Mouse (Mus musculus) neural tube, embryonic 13.5 days (tissue): Measurements from ENCODE around the gene C8b. TPM values are rescaled to one million over a fixed set of nuclear protein-coding genes. Genes with fewer than 3 reads are reported as not detected.

Experiments
- ATAC-seq: fragments of 200-750 bp; cut with Nextera tagmentation; 2 replicates; pipeline ENCODE4 v1.8.0; 2017; ENCODE audit warnings: low read depth, mild to moderate bottlenecking, moderate TSS enrichment, moderate library complexity
- H3K27ac ChIP-seq: fragments of 300-500 bp; sonication (generic); replicated peaks from 2 replicates; pipeline ENCODE4 v1.5.1; 2015; ENCODE audit warnings: moderate library complexity, mild to moderate bottlenecking, inconsistent platforms
- H3K27me3 ChIP-seq: fragments of 300-500 bp; sonication (generic); 2 replicates; pipeline ENCODE4 v1.6.1; 2015; ENCODE audit warnings: mild to moderate bottlenecking, inconsistent platforms
- H3K36me3 ChIP-seq: fragments of 300-500 bp; sonication (generic); 2 replicates; pipeline ENCODE4 v1.6.1; 2015; ENCODE audit warnings: mild to moderate bottlenecking, inconsistent platforms
- H3K4me1 ChIP-seq: fragments of 300-500 bp; sonication (generic); replicated peaks from 2 replicates; pipeline ENCODE4 v1.6.1; 2015; ENCODE audit warnings: inconsistent platforms
- H3K4me2 ChIP-seq: fragments of 300-500 bp; sonication (generic); 2 replicates; pipeline ENCODE4 v1.6.1; 2015; ENCODE audit warnings: inconsistent platforms, mild to moderate bottlenecking, moderate library complexity
- H3K4me3 ChIP-seq: fragments of 300-500 bp; sonication (generic); 2 replicates; pipeline ENCODE4 v1.5.1; 2015; ENCODE audit warnings: mild to moderate bottlenecking, inconsistent platforms
- H3K9ac ChIP-seq: fragments of 300-500 bp; sonication (generic); 2 replicates; pipeline ENCODE4 v1.6.1; 2015; ENCODE audit warnings: moderate library complexity, mild to moderate bottlenecking, inconsistent platforms
- H3K9me3 ChIP-seq: fragments of 300-500 bp; sonication (generic); 2 replicates; pipeline ENCODE4 v1.6.1; 2016; ENCODE audit warnings: inconsistent platforms
- WGBS: fragments of 180-500 bp; shearing (Covaris S2); methylation state at CpG from one replicate; pipeline ENCODE4 v1.1.7; 2015; 5-methylcytosine and 5-hydroxymethylcytosine counted together
- polyA plus RNA-seq: library from polyadenylated mRNA; unstranded; fragments of >200 nt; fragmentation: Nextera tagmentation; extraction: Ambion mirVana; gene quantifications from 2 replicates; pipeline ENCODE4 v1.2.1, GENCODE M21; 2015

Gene C8b
- polyA plus RNA-seq, 1 experiment from 2014 or later: not detected

DNA sequence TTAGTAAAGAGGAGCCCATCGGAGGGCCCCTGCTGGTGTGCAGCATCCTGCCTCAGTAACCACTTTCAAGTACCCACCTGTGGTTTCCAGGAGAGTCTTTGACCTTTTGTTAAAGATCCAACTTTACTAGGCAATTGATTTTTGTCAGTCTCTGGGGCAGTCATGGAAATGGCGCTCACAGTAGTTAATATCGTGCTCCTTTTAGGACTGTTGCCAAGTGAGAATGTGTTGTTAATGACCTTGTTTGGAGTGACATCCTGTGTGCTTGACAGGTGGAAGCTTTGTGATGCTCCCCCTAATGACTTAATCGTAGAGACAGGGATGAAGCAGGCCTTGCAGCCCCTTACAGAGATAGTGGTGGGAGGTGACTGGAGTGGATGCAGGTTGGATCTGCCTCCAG lies 4.2 kb downstream of the C8b start:
- Histone ChIP-seq H3K4me3 (no peak overlapping the region), H3K27me3 (no peaks in the 10 kb centered on the region), H3K9me3 (no peaks in the 10 kb centered on the region), H3K4me2 (no peak overlapping the region), H3K4me1 (no peaks in the 10 kb centered on the region), H3K9ac (no peak overlapping the region), H3K36me3 (no peaks in the 10 kb centered on the region), H3K27ac (no peak overlapping the region)
- ATAC-seq: no peak
- WGBS: 58% methylated on average over 4 of the region's 4 CpGs

DNA sequence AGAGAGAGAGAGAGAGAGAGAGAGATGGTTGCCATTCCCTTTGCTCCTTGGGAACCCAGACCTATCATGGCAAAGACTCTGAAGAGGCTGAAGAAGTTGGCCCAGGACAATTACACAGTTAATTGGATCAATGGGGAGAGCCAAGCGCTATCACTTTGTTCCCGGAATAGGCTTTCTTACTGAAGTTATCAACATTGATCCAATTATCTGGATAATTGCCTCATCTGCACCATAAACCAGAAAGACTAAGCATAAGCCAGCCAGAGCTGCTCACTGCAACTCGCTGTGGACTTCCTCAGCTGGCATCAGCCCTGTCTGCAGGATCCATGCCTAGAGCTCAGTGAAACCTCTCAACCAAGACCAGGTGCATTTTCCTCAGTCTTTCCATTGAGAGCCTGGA lies 9.5 kb downstream of the C8b start:
- Histone ChIP-seq H3K4me1 (no peaks in the 10 kb centered on the region), H3K9me3 (no peaks in the 10 kb centered on the region), H3K36me3 (no peaks in the 10 kb centered on the region), H3K4me2 (no peak overlapping the region), H3K9ac (no peak overlapping the region), H3K27me3 (no peaks in the 10 kb centered on the region), H3K4me3 (no peak overlapping the region), H3K27ac (no peak overlapping the region)
- 47% methylated on average over 3 of the region's 3 CpGs for WGBS
- no peak for ATAC-seq

DNA sequence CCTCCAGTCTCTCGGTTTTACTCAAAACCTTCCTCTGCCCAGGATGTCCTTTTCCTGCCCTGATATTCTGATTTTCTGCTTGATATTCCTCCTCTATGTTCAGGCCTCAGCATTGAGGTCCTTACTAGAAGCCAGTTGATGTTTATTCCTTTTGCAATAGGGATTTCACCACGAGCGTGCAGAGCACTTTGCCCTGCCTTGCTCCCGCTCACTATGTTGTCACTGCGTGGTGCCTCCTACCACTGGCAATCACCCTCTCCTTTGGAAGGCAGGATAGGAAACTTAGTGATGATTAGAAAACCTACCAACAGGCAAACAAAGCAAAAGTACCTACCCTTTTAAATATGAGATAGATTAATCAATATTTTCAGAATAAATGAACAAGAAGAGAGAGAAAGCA lies 13.3 kb downstream of the C8b start:
- WGBS: 81% methylated on average over 5 of the region's 5 CpGs
- Histone ChIP-seq H3K9ac (no peak overlapping the region), H3K4me1 (no peaks in the 10 kb centered on the region), H3K36me3 (no peaks in the 10 kb centered on the region), H3K27ac (no peak overlapping the region), H3K4me3 (no peak overlapping the region), H3K9me3 (no peaks in the 10 kb centered on the region), H3K4me2 (no peak overlapping the region), H3K27me3 (no peaks in the 10 kb centered on the region)
- no peak for ATAC-seq

DNA sequence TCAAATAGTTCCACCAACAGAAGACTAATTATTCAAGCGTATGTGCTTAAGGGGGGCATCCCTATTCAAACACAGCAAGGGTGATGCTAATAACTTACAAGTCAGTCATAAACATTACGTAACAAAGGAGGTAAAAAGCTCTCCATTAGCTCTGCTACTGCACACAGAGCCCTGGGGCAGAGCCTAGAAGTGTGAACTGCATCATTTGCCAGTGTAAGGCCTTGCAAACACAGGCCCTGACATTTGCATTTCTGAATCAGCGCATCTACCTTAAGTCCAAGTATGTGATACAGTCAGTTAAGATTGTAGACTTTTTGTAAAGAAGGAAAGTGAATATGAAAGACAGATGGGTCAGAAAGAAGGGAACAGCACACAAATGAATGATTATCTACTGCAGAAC lies 15.3 kb downstream of the C8b start:
- H3K27me3 ChIP-seq: no peaks in the 10 kb centered on the region
- no peak for ATAC-seq
- no peak overlapping the region for H3K4me3 ChIP-seq
- no peaks in the 10 kb centered on the region for H3K36me3 ChIP-seq
- no peaks in the 10 kb centered on the region for H3K4me1 ChIP-seq
- H3K4me2 ChIP-seq: no peak overlapping the region
- H3K9ac ChIP-seq: no peak overlapping the region
- 74% methylated on average over 3 of the region's 3 CpGs for WGBS
- H3K9me3 ChIP-seq: no peaks in the 10 kb centered on the region
- no peak overlapping the region for H3K27ac ChIP-seq

DNA sequence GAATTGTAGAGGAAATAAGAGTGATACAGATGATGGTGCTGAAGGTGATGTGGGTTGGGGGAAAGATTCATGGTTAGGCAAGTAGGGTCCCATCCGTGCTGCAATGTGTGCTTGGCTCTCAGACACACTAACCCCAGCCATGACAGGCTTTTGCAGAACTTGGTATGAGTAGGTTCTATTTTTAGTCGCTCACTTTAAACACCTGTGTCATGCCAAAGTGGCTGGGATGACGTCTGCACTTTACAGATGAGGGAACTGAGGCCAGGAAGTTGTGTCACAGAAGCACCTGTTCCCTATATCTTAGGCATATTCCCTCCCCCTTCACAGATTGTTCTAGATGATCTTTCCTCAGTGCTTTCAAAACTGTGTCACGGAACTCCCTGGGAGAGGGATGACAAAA lies 16.2 kb downstream of the C8b start:
- Histone ChIP-seq H3K4me3 (no peak overlapping the region), H3K27me3 (no peaks in the 10 kb centered on the region), H3K36me3 (no peaks in the 10 kb centered on the region), H3K27ac (no peak overlapping the region), H3K4me1 (no peaks in the 10 kb centered on the region), H3K9me3 (no peaks in the 10 kb centered on the region), H3K9ac (no peak overlapping the region), H3K4me2 (no peak overlapping the region)
- no peak for ATAC-seq
- WGBS: 90% methylated on average over 4 of the region's 4 CpGs

DNA sequence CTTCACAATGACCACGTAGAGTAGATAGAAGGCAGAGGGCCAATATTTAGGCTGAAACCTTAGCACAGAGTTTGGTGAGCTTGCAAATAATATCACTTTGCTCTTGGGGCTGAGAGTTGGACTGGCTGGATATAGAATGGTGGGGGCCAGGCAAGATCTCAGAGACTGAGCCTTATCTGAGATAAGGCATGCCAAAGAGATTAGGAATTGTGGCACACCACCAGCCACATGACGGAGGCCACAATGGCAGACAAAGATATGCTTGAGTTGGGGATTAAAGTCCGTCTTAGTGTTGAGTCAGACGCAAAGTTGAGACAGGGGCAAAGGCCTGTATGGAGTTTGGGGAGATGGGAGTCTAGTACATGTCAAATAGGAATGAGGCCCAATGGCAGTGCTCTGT lies 26.0 kb downstream of the C8b start:
- Histone ChIP-seq H3K4me3 (no peak overlapping the region), H3K9ac (no peak overlapping the region), H3K36me3 (no peaks in the 10 kb centered on the region), H3K4me1 (no peaks in the 10 kb centered on the region), H3K27me3 (no peaks in the 10 kb centered on the region), H3K4me2 (no peak overlapping the region), H3K27ac (no peak overlapping the region), H3K9me3 (no peaks in the 10 kb centered on the region)
- WGBS: 95% methylated on average over 4 of the region's 4 CpGs
- ATAC-seq: no peak

DNA sequence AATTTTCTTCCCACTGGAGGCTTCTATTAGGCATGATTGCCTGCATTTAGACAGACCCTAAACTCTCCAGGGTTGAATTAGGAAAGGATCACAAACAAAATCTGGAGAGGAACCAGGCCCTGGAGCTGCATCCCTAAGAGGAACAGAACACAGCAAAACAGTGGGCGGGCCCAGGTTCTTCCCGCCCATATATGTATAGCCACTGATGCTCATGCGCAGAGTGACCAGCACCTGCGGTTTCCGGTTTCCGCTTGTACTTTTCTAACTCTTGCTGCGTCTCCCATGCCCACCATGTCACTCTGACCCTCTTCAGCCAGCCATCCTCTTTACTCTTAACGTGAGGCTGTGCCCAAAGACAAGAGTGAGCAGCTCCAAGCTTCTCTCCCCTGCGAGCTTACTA lies 32.8 kb downstream of the C8b start:
- Histone ChIP-seq H3K4me1 (no peaks in the 10 kb centered on the region), H3K27me3 (no peaks in the 10 kb centered on the region), H3K27ac (no peak overlapping the region), H3K9ac (no peak overlapping the region), H3K4me2 (no peak overlapping the region), H3K4me3 (no peak overlapping the region), H3K36me3 (no peaks in the 10 kb centered on the region), H3K9me3 (no peaks in the 10 kb centered on the region)
- 82% methylated on average over 9 of the region's 9 CpGs for WGBS
- peak; percentile 36; the same call in 1 of the 2 replicates for ATAC-seq

DNA sequence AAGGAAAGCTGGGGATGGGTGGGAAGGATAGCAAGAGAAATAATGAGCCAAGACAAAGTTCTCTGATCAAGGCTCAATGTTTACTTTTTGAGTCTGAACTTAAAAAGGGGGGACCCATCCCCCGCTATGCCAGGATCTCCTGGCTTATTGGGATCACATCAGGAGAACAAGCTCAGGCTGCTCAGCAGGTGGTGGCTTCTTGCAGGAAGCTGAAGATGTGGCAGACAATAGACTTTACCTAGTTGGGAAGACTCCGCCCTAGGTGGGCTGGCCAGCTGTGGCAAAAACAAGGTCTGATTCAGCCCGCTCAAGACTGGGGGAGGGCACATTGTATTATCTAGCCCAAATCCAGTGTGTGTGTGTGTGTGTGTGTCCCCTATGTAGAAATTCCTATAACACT lies 35.5 kb downstream of the C8b start:
- H3K9me3 ChIP-seq: no peaks in the 10 kb centered on the region
- H3K36me3 ChIP-seq: no peaks in the 10 kb centered on the region
- H3K27me3 ChIP-seq: no peaks in the 10 kb centered on the region
- no peak overlapping the region for H3K4me3 ChIP-seq
- ATAC-seq: no peak
- H3K4me2 ChIP-seq: no peak overlapping the region
- H3K9ac ChIP-seq: no peak overlapping the region
- H3K4me1 ChIP-seq: peaks cover 20% of the 10 kb centered on the region
- WGBS: 92% methylated on average over 3 of the region's 3 CpGs
- no peak overlapping the region for H3K27ac ChIP-seq

DNA sequence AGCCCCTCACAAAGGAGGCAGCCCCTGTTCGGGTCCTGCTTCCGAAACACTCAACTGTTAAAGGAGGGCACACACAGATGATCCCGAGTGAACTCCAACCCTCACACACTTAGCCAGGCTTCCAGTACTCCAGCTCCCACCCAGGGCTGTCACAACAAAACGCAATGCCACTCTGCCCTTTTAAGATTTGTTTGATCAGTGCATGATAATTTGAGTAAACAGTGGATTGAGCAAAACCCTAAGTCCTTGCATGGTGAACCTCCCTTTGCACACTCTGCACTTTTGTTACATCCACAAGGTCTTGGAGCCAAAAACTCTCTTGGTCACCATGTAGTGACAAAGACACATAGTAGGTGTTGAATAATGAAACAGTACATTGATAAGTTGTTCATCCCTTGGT lies 38.0 kb downstream of the C8b start:
- H3K27ac ChIP-seq: no peak overlapping the region
- ATAC-seq: no peak
- H3K4me1 ChIP-seq: peaks cover 20% of the 10 kb centered on the region
- H3K4me2 ChIP-seq: no peak overlapping the region
- H3K4me3 ChIP-seq: no peak overlapping the region
- H3K9me3 ChIP-seq: no peaks in the 10 kb centered on the region
- H3K36me3 ChIP-seq: no peaks in the 10 kb centered on the region
- no peak overlapping the region for H3K9ac ChIP-seq
- WGBS: 90% methylated on average over 4 of the region's 4 CpGs
- no peaks in the 10 kb centered on the region for H3K27me3 ChIP-seq

DNA sequence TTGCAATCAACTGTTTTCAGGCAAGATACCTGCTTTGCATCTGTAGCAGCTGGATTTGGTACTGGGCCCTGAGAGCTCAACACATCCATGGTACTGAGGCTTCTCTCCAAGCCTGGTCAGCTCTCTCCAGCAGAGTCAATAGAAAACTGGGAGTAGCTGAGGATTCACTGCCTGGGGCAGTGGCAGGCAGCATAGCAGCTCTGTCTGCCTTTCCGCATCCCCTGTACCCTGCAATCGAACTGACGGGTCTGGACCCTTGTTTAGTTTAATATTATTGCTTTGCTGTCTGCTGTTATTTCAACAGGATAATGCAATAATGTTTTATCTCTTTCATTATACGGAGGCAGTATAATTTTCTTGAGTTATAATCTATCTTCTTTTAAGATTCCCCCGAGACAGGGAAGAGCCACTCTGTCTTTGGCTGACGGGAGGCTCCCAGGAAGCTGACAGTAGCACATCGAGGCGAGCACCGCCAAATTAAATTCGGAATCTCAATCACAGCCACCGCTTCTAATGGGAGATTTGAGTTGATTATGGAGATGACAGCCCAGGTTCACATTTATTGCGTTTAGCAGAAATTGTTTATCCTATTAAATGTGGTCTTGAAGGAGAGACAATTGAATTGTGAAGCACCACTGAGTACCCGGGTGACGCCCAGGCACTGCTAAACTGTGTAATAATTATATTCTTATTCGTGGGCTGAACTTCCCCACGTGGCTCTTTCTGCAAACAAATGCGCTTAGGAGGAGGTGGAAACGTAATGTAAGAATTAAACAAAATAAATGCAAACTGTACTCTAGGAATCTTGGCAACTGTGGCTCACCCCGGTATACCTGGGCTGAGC lies 39.5 kb downstream of the C8b start:
- no peaks in the 10 kb centered on the region for H3K27me3 ChIP-seq
- peak overlapping the region; percentile 66 for H3K27ac ChIP-seq
- H3K4me2 ChIP-seq: no peak overlapping the region
- no peaks in the 10 kb centered on the region for H3K36me3 ChIP-seq
- no peak overlapping the region for H3K4me3 ChIP-seq
- no peak overlapping the region for H3K9ac ChIP-seq
- H3K4me1 ChIP-seq: peaks cover 27% of the 10 kb centered on the region
- peak; percentile 90 for ATAC-seq
- no peaks in the 10 kb centered on the region for H3K9me3 ChIP-seq
- WGBS: 39% methylated on average over 19 of the region's 19 CpGs

DNA sequence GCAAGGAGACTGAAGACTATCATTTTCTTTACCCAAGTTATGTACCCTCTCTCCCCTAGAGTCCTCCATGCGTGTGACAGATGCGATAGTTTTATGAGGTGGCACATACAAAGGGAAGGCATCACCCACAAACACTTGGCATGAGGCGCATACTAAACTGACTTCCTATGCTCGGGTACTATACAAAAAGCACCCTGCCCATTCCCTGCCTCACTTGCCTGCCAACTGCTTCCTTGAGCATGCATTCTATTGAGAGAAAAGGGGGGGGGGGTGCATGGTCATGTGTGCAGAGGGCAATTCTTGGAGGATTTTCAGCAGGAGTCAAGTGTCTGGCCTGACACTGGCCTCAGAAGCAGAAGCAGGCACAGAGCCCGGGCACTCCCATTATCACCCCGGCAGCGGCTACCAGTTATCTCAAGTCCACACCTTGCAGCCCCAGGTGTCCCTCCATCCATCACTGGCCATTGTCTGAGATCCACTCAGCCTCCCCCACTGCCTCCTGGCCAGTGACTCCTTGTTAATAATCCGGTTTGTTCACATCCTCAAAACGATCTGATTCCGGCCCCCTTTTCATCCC lies 44.7 kb downstream of the C8b start:
- Histone ChIP-seq H3K4me2 (no peak overlapping the region), H3K4me1 (peaks cover 17% of the 10 kb centered on the region; the same call in 1 of the 2 replicates), H3K27me3 (no peaks in the 10 kb centered on the region), H3K27ac (no peak overlapping the region), H3K4me3 (no peak overlapping the region), H3K9me3 (no peaks in the 10 kb centered on the region), H3K36me3 (no peaks in the 10 kb centered on the region), H3K9ac (no peak overlapping the region)
- ATAC-seq: peak; percentile 49
- WGBS: 60% methylated on average over 10 of the region's 10 CpGs

DNA sequence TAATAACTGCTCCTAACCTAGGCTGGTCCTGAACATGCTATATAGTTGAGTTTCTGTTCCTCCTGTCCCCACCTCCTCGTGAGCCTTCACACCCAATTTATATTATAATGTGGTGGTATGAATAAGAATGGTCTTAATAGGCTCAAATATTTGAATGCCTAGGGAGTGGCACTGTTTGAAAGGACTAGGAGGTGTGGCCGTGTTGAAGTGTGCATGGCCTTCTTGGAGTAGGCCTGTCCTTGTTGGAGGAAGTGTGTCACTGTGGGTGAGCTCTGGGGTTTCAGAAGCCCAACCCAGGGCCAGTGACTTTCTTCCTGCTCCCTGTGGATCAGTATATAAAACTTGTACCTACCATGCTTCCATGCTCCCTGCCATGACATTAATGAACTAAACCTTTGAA lies 47.5 kb downstream of the C8b start:
- Histone ChIP-seq H3K4me1 (peaks cover 12% of the 10 kb centered on the region; the same call in 1 of the 2 replicates), H3K4me3 (no peak overlapping the region), H3K27me3 (no peaks in the 10 kb centered on the region), H3K9ac (no peak overlapping the region), H3K36me3 (no peaks in the 10 kb centered on the region), H3K4me2 (no peak overlapping the region), H3K27ac (no peak overlapping the region), H3K9me3 (no peaks in the 10 kb centered on the region)
- WGBS: 62% methylated on average over 2 of the region's 2 CpGs
- no peak for ATAC-seq
